Mouse (Mus musculus) myocyte (in vitro differentiated cells): Measurements from ENCODE around the gene March7.

Experiments used
- CEBPB ChIP-seq: IDR thresholded peaks from 2 replicates; pipeline ENCODE4 v1.6.1; 2011; ENCODE audit warnings: mild to moderate bottlenecking, moderate library complexity; ENCODE audit not compliant: poor library complexity, insufficient read depth, severe bottlenecking
- MYOD1 ChIP-seq, 3 experiments: IDR thresholded peaks; one replicate each; pipeline ENCODE4 v1.6.1; 2011; ENCODE audit warnings: control low read depth in 2 of 3, low read depth in 2 of 3, mild to moderate bottlenecking in 2 of 3, moderate library complexity in 1 of 3; ENCODE audit not compliant: insufficient read length in 2 of 3, control insufficient read depth in 1 of 3
- MYOG ChIP-seq, 3 experiments: IDR thresholded peaks; one replicate each; pipeline ENCODE4 v1.6.1; 2011; ENCODE audit warnings: control low read depth in 2 of 3, low read depth in 2 of 3, mild to moderate bottlenecking in 2 of 3; ENCODE audit not compliant: insufficient read length in 2 of 3, control insufficient read depth in 1 of 3, insufficient read depth in 1 of 3
- POLR2A ChIP-seq: IDR thresholded peaks from one replicate; pipeline ENCODE4 v1.6.1; 2011; ENCODE audit warnings: low read depth, mild to moderate bottlenecking, control low read depth, moderate library complexity; ENCODE audit not compliant: insufficient read length
- POLR2AphosphoS2 ChIP-seq: IDR thresholded peaks from one replicate; pipeline ENCODE4 v1.6.1; 2011; ENCODE audit warnings: low read depth, control low read depth; ENCODE audit not compliant: insufficient read length
- SRF ChIP-seq: IDR thresholded peaks from one replicate; pipeline ENCODE4 v1.6.1; 2011; ENCODE audit warnings: low read depth; ENCODE audit not compliant: control insufficient read depth, insufficient read length
- TCF12 ChIP-seq: IDR thresholded peaks from one replicate; pipeline ENCODE4 v1.6.1; 2011; ENCODE audit warnings: mild to moderate bottlenecking, control low read depth; ENCODE audit not compliant: poor library complexity, insufficient read depth, severe bottlenecking
- USF1 ChIP-seq: IDR thresholded peaks from one replicate; pipeline ENCODE4 v1.6.1; 2011; ENCODE audit warnings: low read depth, mild to moderate bottlenecking, control low read depth, moderate library complexity

DNA sequence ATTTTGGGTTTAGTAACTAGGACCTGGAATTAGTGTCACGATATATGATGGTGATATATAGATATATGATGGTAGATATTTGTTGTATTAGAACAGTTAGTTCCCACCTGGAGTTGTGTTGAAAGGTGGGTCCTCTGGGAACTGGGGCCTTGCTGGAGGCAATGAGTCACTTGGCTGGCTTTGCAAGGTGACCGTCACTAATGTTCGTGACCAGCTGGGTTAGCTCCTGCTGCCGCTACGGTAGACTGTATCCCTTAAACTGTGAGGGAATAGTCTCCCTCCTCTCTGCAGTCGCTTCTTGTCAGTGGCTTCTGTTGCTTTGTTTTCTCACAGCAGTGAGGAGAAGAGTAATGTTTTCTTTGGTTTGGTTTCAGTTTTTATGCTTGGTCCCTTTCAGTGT lies 11.5 kb downstream of the March7 start:
- TF ChIP-seq CEBPB (no peak), POLR2A (no peak), USF1 (no peak), SRF (no peak), POLR2AphosphoS2 (no peak), MYOG (IDR thresholded peaks at IDR 0.05; ENCODE audit: control insufficient read depth in 1 of 3, insufficient read depth in 1 of 3, insufficient read length in 2 of 3, low read depth in 2 of 3) (no peak), TCF12 (no peak), MYOD1 (IDR thresholded peaks at IDR 0.05; ENCODE audit: control insufficient read depth in 1 of 3, insufficient read length in 2 of 3, low read depth in 2 of 3) (no peak)
